Mouse (Mus musculus) heart, adult 2 months (tissue): ENCODE measurements around the gene Fstl5. TPM values are rescaled to one million over a fixed set of nuclear protein-coding genes. Genes with fewer than 3 reads are reported as not detected.

Experiments
- DNase-seq, 2 experiments: peaks; one replicate each; pipeline ENCODE4 v3.0.0; 2021
- H3K27ac ChIP-seq: fragments of 200-600 bp; 2 replicates; pipeline ENCODE4 v1.8.1; 2022
- H3K27me3 ChIP-seq: fragments of 200-500 bp; 2 replicates; pipeline ENCODE4 v1.6.1; 2012; ENCODE audit warnings: mild to moderate bottlenecking, low read length, inconsistent platforms, mixed read lengths; ENCODE audit not compliant: control insufficient read depth, insufficient read depth
- H3K36me3 ChIP-seq: fragments of 200-500 bp; 2 replicates; pipeline ENCODE4 v1.6.1; 2012; ENCODE audit warnings: low read length, inconsistent platforms; ENCODE audit not compliant: control insufficient read depth, insufficient read depth
- H3K4me1 ChIP-seq: fragments of 200-500 bp; 2 replicates; pipeline ENCODE4 v1.6.1; 2011; ENCODE audit warnings: low read length; ENCODE audit not compliant: control insufficient read depth, insufficient read depth
- H3K4me3 ChIP-seq: fragments of 200-600 bp; 2 replicates; pipeline ENCODE4 v1.8.1; 2022
- H3K79me2 ChIP-seq: fragments of 200-500 bp; replicated peaks from 2 replicates; pipeline ENCODE4 v1.6.1; 2012; ENCODE audit warnings: mild to moderate bottlenecking, inconsistent platforms, low read length, moderate library complexity, mixed read lengths; ENCODE audit not compliant: control insufficient read depth, insufficient read depth
- H3K9ac ChIP-seq: fragments of 200-500 bp; 2 replicates; pipeline ENCODE4 v1.6.1; 2012; ENCODE audit warnings: low read depth, mild to moderate bottlenecking, control low read depth, inconsistent platforms, low read length, mixed read lengths
- CTCF ChIP-seq: fragments of 200-600 bp; IDR thresholded peaks from 2 replicates; pipeline ENCODE4 v1.8.1; 2022; ENCODE audit warnings: antibody characterized with exemption, mild to moderate bottlenecking, moderate library complexity
- EP300 ChIP-seq: fragments of 200-500 bp; IDR thresholded peaks from 2 replicates; pipeline ENCODE4 v1.6.1; 2011; ENCODE audit warnings: low read depth, low read length, control low read depth; ENCODE audit not compliant: insufficient read depth
- POLR2A ChIP-seq: fragments of 200-500 bp; IDR thresholded peaks from 2 replicates; pipeline ENCODE4 v1.6.1; 2011; ENCODE audit warnings: mild to moderate bottlenecking, low read depth, low read length, control low read depth; ENCODE audit not compliant: insufficient read depth
- WGBS: fragments of 180-500 bp; shearing (Covaris S2); methylation state at CpG from one replicate; pipeline ENCODE4 v1.1.7; 2018; 5-methylcytosine and 5-hydroxymethylcytosine counted together
- intact Hi-C: fragments of 180-260 bp; cut with DNase I; formaldehyde crosslinking; loops from one replicate; pipeline ENCODE4 v1.15.1; 2025
- polyA plus RNA-seq: library from polyadenylated mRNA; depleted of rRNA; stranded (reverse); fragments of >200 nt; gene quantifications from 2 replicates; pipeline ENCODE4 v1.2.3, GENCODE M21; 2012
- total RNA-seq, 2 experiments: library from RNA; stranded (reverse); gene quantifications; 2 replicates each; pipeline ENCODE4 v1.2.3; 2021

The Fstl5 gene
- total and polyA plus RNA-seq, 3 experiments = 0.14 TPM; not detected in 1

DNA sequence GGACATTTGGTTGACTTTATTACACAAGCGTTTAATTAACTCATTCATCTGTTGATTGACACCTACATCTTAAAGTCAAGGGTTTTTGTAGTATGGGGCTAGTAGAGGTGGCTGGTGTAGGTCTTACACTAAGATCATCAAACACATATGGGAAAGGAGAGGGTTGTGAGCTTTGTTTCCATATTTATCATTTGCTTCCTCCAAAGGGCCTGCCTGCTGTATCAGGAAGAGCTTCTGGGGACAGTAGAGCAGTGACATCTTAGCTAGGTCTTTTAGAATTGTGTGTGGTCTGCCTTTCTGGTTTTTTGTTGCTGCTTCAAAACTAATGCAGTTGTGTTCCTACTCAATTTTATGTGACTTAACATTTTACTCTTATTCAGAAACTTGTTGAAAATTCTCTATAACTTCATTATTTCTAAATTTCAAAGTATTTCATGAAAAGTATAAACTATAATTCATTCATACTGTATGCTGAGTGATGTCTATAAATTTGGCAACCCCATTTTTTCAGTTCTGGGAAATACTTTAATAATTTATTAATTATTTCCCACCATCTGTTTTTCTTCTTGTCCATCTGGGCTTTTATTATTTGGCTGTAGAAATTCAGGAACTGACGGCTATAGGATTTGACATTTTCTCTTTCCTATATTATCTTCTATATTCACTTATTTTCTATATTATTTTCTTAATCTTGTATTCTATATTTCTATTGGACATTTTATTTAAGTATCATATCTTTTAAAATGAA lies 227.1 kb downstream of the Fstl5 start:
- intact Hi-C loops = no loop called here
- Histone ChIP-seq H3K9ac (no peak overlapping the region), H3K79me2 (no peaks in the 10 kb centered on the region), H3K36me3 (no peaks in the 10 kb centered on the region), H3K4me1 (no peaks in the 10 kb centered on the region), H3K27ac (no peak overlapping the region), H3K27me3 (no peaks in the 10 kb centered on the region), H3K4me3 (no peak overlapping the region)
- 74% methylated on average over 2 of the region's 2 CpGs for WGBS
- no peak for TF ChIP-seq POLR2A
- TF ChIP-seq EP300 = no peak
- TF ChIP-seq CTCF = no peak
- DNase-seq = no peak

DNA sequence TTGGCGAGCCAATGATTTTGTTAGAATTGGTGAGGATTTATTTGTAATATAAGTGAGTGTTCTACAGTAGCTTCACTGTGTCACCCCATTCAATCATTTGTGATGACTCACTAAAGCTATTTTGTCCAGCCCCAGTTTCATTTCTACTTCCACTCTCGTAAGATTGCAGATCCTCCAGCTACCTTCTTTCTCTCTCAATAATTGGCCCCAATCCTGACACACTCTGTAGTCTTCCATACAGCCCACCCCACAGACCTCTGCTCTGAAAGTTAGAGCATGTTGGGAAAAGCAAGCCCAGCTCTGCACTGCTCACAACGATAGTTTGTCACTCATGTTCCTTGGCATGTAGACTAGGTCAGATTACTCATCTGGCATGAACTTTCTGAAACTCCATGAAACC lies 242.9 kb downstream of the Fstl5 start:
- Histone ChIP-seq H3K9ac (no peak overlapping the region), H3K36me3 (no peaks in the 10 kb centered on the region), H3K4me3 (no peak overlapping the region), H3K27ac (no peak overlapping the region), H3K79me2 (no peaks in the 10 kb centered on the region), H3K27me3 (no peaks in the 10 kb centered on the region), H3K4me1 (no peaks in the 10 kb centered on the region)
- WGBS = 74% methylated on average over 3 of the region's 3 CpGs
- intact Hi-C loops = no loop called here
- TF ChIP-seq CTCF (no peak), POLR2A (no peak), EP300 (no peak)
- DNase-seq = no peak

DNA sequence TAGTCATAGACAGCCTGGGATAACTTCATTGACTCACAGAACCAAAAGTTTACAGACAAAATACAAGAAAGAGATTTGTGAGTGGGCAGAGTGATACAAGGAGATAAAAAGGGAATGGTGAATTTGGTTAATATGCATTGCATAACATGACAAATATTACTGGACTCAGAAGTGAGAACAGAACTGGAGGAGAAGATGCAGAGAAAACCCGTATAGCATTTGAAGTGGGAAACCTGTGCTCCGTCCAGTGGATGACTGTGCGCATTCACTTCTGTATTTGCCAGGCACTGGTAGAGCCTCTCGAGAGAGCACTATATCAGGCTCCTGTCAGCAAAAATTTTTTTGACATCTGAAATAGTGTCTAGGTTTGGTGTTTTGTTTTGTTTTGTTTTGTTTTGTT lies 245.5 kb downstream of the Fstl5 start:
- no peak for TF ChIP-seq POLR2A
- TF ChIP-seq EP300 = no peak
- no peak for TF ChIP-seq CTCF
- intact Hi-C loops = no loop called here
- no peak for DNase-seq

DNA sequence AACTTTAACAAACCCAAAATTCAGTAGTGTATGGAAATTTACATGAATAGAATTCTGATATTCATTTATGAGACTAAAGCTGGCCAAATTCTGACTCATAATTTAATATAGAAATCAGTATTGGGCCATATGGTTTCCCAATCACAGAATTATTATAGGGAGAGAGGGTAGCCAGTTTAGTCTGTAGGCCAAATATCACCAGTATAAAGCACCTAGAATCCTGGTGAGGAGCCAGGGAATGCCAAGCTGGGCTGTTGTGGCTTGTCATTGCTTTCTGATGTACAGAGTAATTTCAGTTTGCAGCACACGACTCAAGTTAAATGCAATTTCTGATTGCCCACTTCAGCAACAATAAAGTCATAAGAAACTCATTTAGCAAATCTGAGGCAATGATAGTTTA lies 248.4 kb downstream of the Fstl5 start:
- no peak overlapping the region for H3K4me3 ChIP-seq
- DNase-seq = no peak
- no peaks in the 10 kb centered on the region for H3K27me3 ChIP-seq
- TF ChIP-seq CTCF = no peak
- no peak for TF ChIP-seq EP300
- TF ChIP-seq POLR2A = no peak
- no peak overlapping the region for H3K27ac ChIP-seq
- no peaks in the 10 kb centered on the region for H3K36me3 ChIP-seq
- intact Hi-C loops = no loop called here
- no peaks in the 10 kb centered on the region for H3K79me2 ChIP-seq
- no peaks in the 10 kb centered on the region for H3K4me1 ChIP-seq
- no peak overlapping the region for H3K9ac ChIP-seq
- WGBS = 95% methylated on average over 1 of the region's 1 CpGs

More for the DNA sequence above, 245.5 kb downstream of the Fstl5 start:
- H3K9ac ChIP-seq = no peak overlapping the region
- H3K27ac ChIP-seq = no peak overlapping the region
- H3K27me3 ChIP-seq = no peaks in the 10 kb centered on the region
- H3K79me2 ChIP-seq = no peaks in the 10 kb centered on the region
- H3K4me3 ChIP-seq = no peak overlapping the region
- H3K4me1 ChIP-seq = no peaks in the 10 kb centered on the region
- 77% methylated on average over 4 of the region's 4 CpGs for WGBS
- H3K36me3 ChIP-seq = no peaks in the 10 kb centered on the region

DNA sequence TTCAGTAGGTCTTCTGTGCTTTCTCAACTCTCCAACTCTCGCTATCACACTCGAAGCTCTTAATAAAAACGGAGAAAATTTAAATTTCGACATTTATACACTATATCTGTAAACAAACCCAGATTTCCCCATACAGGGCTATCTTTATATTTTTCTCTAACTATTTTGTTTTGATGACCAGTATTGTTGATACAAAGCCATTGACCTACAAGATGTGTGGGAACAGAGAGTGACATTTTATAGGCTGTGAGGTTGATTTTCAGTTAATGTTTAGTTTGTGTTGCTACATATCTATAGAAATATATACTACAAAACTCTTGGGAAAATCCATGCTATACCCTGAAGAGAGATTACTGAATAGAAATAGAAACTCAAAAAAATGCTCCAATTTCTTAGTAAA lies 262.9 kb downstream of the Fstl5 start:
- 70% methylated on average over 4 of the region's 4 CpGs for WGBS
- TF ChIP-seq EP300 (no peak), CTCF (no peak), POLR2A (no peak)

DNA sequence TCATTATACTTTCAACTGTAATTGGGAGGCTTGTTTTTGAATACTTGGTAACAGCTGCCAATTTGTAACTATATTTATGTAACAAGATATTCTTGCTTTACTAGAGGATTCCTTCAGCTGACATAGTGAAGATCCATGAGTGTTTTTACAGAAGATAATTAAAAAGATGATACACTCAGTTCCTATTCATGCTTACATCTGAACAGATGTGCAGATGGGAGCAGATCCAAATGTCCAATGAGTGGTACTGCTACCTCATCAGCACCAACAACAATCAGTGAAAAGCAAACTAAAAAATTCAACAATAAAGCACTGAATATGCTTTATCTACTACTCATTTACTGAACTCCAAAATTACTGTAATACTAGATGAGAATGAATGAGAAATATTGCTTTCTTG lies 292.9 kb downstream of the Fstl5 start:
- Histone ChIP-seq H3K27me3 (no peaks in the 10 kb centered on the region), H3K27ac (no peak overlapping the region), H3K4me3 (no peak overlapping the region), H3K36me3 (no peaks in the 10 kb centered on the region), H3K9ac (no peak overlapping the region), H3K79me2 (no peaks in the 10 kb centered on the region), H3K4me1 (no peaks in the 10 kb centered on the region)
- intact Hi-C loops = no loop called here
- no peak for DNase-seq
- no peak for TF ChIP-seq CTCF

More for the DNA sequence above, 262.9 kb downstream of the Fstl5 start:
- intact Hi-C loops = no loop called here
- H3K4me3 ChIP-seq = no peak overlapping the region
- DNase-seq = no peak
- H3K4me1 ChIP-seq = no peaks in the 10 kb centered on the region
- no peaks in the 10 kb centered on the region for H3K36me3 ChIP-seq
- H3K27me3 ChIP-seq = no peaks in the 10 kb centered on the region
- no peaks in the 10 kb centered on the region for H3K79me2 ChIP-seq
- H3K27ac ChIP-seq = no peak overlapping the region
- no peak overlapping the region for H3K9ac ChIP-seq
